Mouse (Mus musculus): ENCODE measurements around the gene Snx5. TPM values are rescaled to one million over a fixed set of nuclear protein-coding genes. Genes with fewer than 3 reads are reported as not detected.

Gene Snx5
- polyA plus RNA-seq, 1 experiment, result 80.2 TPM

- H3K4me3 ChIP-seq (ENCODE audit: extremely low read depth, insufficient read depth, insufficient read length), result no peak overlapping the region
- TF ChIP-seq POLR2A (IDR thresholded peaks at IDR 0.05; ENCODE audit: low read depth, low read length) (no peak), CTCF (IDR thresholded peaks at IDR 0.05; ENCODE audit: extremely low read depth, insufficient read depth, insufficient read length, insufficient replicate concordance) (no peak)
- no peak for DNase-seq (ENCODE audit: low read depth in 1 of 2, low spot score in 2 of 2)
- WGBS, result 48% methylated on average over 5 of the region's 5 CpGs
- no peaks in the 10 kb centered on the region; the same call in 1 of the 2 replicates for H3K4me1 ChIP-seq (ENCODE audit: control insufficient read depth, insufficient read depth, insufficient read length)
- H3K27ac ChIP-seq (ENCODE audit: insufficient read depth, low read length), result no peak overlapping the region
- H3K27me3 ChIP-seq (ENCODE audit: control insufficient read depth, insufficient read depth, low read length), result no peaks in the 10 kb centered on the region
- peaks cover 3% of the 10 kb centered on the region for H3K36me3 ChIP-seq (ENCODE audit: control insufficient read depth, insufficient read depth, low read length)
Observed at GRCm38 (mm10) chr2:144279742-144280141, 9.0 kb upstream of the Snx5 start.

GRCm38 (mm10) chr2:144276885-144277284, 6.2 kb upstream of the Snx5 start:
- WGBS, result 93% methylated on average over 3 of the region's 3 CpGs
- peaks cover 3% of the 10 kb centered on the region for H3K36me3 ChIP-seq (ENCODE audit: control insufficient read depth, insufficient read depth, low read length)
- no peak overlapping the region for H3K27ac ChIP-seq (ENCODE audit: insufficient read depth, low read length)
- DNase-seq (ENCODE audit: low read depth in 1 of 2, low spot score in 2 of 2), result no peak
- TF ChIP-seq CTCF (IDR thresholded peaks at IDR 0.05; ENCODE audit: extremely low read depth, insufficient read depth, insufficient read length, insufficient replicate concordance) (no peak), POLR2A (IDR thresholded peaks at IDR 0.05; ENCODE audit: low read depth, low read length) (no peak)
- no peaks in the 10 kb centered on the region; the same call in 1 of the 2 replicates for H3K4me1 ChIP-seq (ENCODE audit: control insufficient read depth, insufficient read depth, insufficient read length)
- no peak overlapping the region for H3K4me3 ChIP-seq (ENCODE audit: extremely low read depth, insufficient read depth, insufficient read length)
- no peaks in the 10 kb centered on the region for H3K27me3 ChIP-seq (ENCODE audit: control insufficient read depth, insufficient read depth, low read length)

GRCm38 (mm10) chr2:144274741-144275140, 4.0 kb upstream of the Snx5 start:
- H3K36me3 ChIP-seq (ENCODE audit: control insufficient read depth, insufficient read depth, low read length), result peaks cover 3% of the 10 kb centered on the region
- peak overlapping the region; percentile 63; the same call in 1 of the 2 replicates for H3K27ac ChIP-seq (ENCODE audit: insufficient read depth, low read length)
- no peak overlapping the region for H3K4me3 ChIP-seq (ENCODE audit: extremely low read depth, insufficient read depth, insufficient read length)
- TF ChIP-seq POLR2A (IDR thresholded peaks at IDR 0.05; ENCODE audit: low read depth, low read length) (no peak), CTCF (IDR thresholded peaks at IDR 0.05; ENCODE audit: extremely low read depth, insufficient read depth, insufficient read length, insufficient replicate concordance) (no peak)
- H3K4me1 ChIP-seq (ENCODE audit: control insufficient read depth, insufficient read depth, insufficient read length), result no peaks in the 10 kb centered on the region; the same call in 1 of the 2 replicates
- H3K27me3 ChIP-seq (ENCODE audit: control insufficient read depth, insufficient read depth, low read length), result no peaks in the 10 kb centered on the region
- no peak for DNase-seq (ENCODE audit: low read depth in 1 of 2, low spot score in 2 of 2)
- WGBS, result 41% methylated on average over 8 of the region's 8 CpGs

- Histone ChIP-seq H3K36me3 (ENCODE audit: control insufficient read depth, insufficient read depth, low read length) (peaks cover 1% of the 10 kb centered on the region; the same call in 1 of the 2 replicates), H3K27ac (ENCODE audit: insufficient read depth, low read length) (no peak overlapping the region), H3K27me3 (ENCODE audit: control insufficient read depth, insufficient read depth, low read length) (no peaks in the 10 kb centered on the region), H3K4me3 (ENCODE audit: extremely low read depth, insufficient read depth, insufficient read length) (no peak overlapping the region), H3K4me1 (ENCODE audit: control insufficient read depth, insufficient read depth, insufficient read length) (no peaks in the 10 kb centered on the region; the same call in 1 of the 2 replicates)
- no peak for DNase-seq (ENCODE audit: low read depth in 1 of 2, low spot score in 2 of 2)
- WGBS, result 80% methylated on average over 12 of the region's 12 CpGs
- TF ChIP-seq POLR2A (IDR thresholded peaks at IDR 0.05; ENCODE audit: low read depth, low read length), result no peak
- no peak for TF ChIP-seq CTCF (IDR thresholded peaks at IDR 0.05; ENCODE audit: extremely low read depth, insufficient read depth, insufficient read length, insufficient replicate concordance)
Observed at GRCm38 (mm10) chr2:144272088-144272487, 1.4 kb upstream of the Snx5 start.

DNA sequence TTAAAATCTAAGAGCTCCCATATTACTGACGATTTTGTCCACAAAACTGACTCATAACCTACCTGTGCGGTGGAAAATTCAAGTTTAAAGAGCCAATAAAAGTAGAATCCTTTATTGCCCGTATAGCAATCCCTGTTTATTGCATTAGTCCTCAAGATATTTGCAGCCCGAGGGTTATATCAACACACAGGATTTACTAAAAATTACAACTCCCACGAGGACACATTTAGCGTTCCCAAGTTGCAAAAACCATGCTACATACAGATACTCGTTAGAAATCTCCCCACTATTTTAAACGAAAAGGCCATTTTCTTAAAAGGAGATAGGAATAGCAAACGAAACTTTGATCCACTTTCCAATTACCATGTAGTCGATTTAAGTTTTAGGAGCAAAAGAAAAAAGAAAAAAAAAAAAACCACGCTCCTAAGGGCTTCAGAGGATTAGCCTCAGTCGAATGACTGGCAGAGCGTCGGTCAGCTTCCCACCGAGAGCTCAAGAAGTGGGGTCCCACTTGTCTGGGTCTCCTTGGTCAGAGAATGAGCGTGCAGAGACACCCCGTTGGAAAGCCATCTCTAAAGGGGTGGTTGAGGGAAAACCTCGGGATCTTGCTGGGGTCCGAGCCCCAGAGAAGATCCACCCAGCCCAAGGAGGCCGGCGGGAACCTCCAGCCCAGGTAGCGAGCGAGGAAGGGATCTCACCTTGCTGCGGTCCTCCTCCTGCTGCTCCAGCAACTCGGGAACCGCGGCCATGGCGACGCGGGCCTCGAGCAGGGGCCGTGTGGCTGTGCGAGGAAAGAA, 829 bp downstream of the Snx5 start:
- Histone ChIP-seq H3K27me3 (ENCODE audit: control insufficient read depth, insufficient read depth, low read length) (no peaks in the 10 kb centered on the region), H3K36me3 (ENCODE audit: control insufficient read depth, insufficient read depth, low read length) (peaks cover 7% of the 10 kb centered on the region), H3K4me1 (ENCODE audit: control insufficient read depth, insufficient read depth, insufficient read length) (peaks cover 5% of the 10 kb centered on the region; the same call in 1 of the 2 replicates), H3K27ac (ENCODE audit: insufficient read depth, low read length) (peak overlapping the region; percentile 99), H3K4me3 (ENCODE audit: extremely low read depth, insufficient read depth, insufficient read length) (peak overlapping the region; percentile 98)
- DNase-seq (ENCODE audit: low read depth in 1 of 2, low spot score in 2 of 2), result no peak
- TF ChIP-seq CTCF (IDR thresholded peaks at IDR 0.05; ENCODE audit: extremely low read depth, insufficient read depth, insufficient read length, insufficient replicate concordance) (no peak), POLR2A (IDR thresholded peaks at IDR 0.05; ENCODE audit: low read depth, low read length) (no peak)
- WGBS, result under 1% methylated on average over 29 of the region's 33 CpGs

- H3K4me1 ChIP-seq (ENCODE audit: control insufficient read depth, insufficient read depth, insufficient read length), result peaks cover 6% of the 10 kb centered on the region; the same call in 1 of the 2 replicates
- no peak for DNase-seq (ENCODE audit: low read depth in 1 of 2, low spot score in 2 of 2)
- peak overlapping the region; percentile 99 for H3K27ac ChIP-seq (ENCODE audit: insufficient read depth, low read length)
- no peaks in the 10 kb centered on the region for H3K27me3 ChIP-seq (ENCODE audit: control insufficient read depth, insufficient read depth, low read length)
- H3K36me3 ChIP-seq (ENCODE audit: control insufficient read depth, insufficient read depth, low read length), result peaks cover 7% of the 10 kb centered on the region
- 4% methylated on average over 11 of the region's 11 CpGs for WGBS
- TF ChIP-seq CTCF (IDR thresholded peaks at IDR 0.05; ENCODE audit: extremely low read depth, insufficient read depth, insufficient read length, insufficient replicate concordance) (no peak), POLR2A (IDR thresholded peaks at IDR 0.05; ENCODE audit: low read depth, low read length) (no peak)
- peak overlapping the region; percentile 60 for H3K4me3 ChIP-seq (ENCODE audit: extremely low read depth, insufficient read depth, insufficient read length)
Observed at GRCm38 (mm10) chr2:144269306-144269650, 1.4 kb downstream of the Snx5 start.

Data from spleen, adult 2 months (tissue).